Mouse (Mus musculus) MEL (cell line): ENCODE results near the gene Trnt1. TPM values are rescaled to one million over a fixed set of nuclear protein-coding genes. Genes with fewer than 3 reads are reported as not detected.

Source experiments
- DNase-seq: peaks from one replicate; pipeline ENCODE4 v3.0.0; 2011; ENCODE audit warnings: low read depth, low spot score
- H3K27ac ChIP-seq: 2 replicates; pipeline ENCODE4 v1.5.1; 2012; ENCODE audit warnings: low read depth, mild to moderate bottlenecking, control low read depth, low read length, moderate library complexity; ENCODE audit not compliant: control insufficient read depth
- H3K27me3 ChIP-seq, 2 experiments: fragments of 150-350 bp in 1 of 2; sonication (generic) in 1 of 2; 2 replicates each; pipeline ENCODE4 v1.6.1; 2012; ENCODE audit warnings: low read length in 2 of 2, mild to moderate bottlenecking in 2 of 2, improper control_type of control experiment in 1 of 2, moderate library complexity in 1 of 2; ENCODE audit not compliant: insufficient read depth in 2 of 2, control insufficient read depth in 1 of 2
- H3K36me3 ChIP-seq, 2 experiments: 2 replicates each; pipeline ENCODE4 v1.6.1; 2012 to 2014; ENCODE audit warnings: low read length in 2 of 2, improper control_type of control experiment in 1 of 2, inconsistent platforms in 1 of 2, mild to moderate bottlenecking in 1 of 2; ENCODE audit not compliant: insufficient read depth in 2 of 2, control insufficient read depth in 1 of 2
- H3K4me1 ChIP-seq, 2 experiments: fragments of 150-350 bp in 1 of 2; sonication (generic) in 1 of 2; 2 replicates each; pipeline ENCODE4 v1.6.1; 2012; ENCODE audit warnings: low read length in 2 of 2, improper control_type of control experiment in 1 of 2, mild to moderate bottlenecking in 1 of 2; ENCODE audit not compliant: insufficient read depth in 2 of 2, control insufficient read depth in 1 of 2
- H3K4me3 ChIP-seq, 2 experiments: fragments of 150-350 bp in 1 of 2; sonication (generic) in 1 of 2; 2 replicates each; pipeline ENCODE4 v1.5.1; 2012; ENCODE audit warnings: low read depth in 2 of 2, low read length in 2 of 2, mild to moderate bottlenecking in 2 of 2, moderate library complexity in 2 of 2, control low read depth in 1 of 2, improper control_type of control experiment in 1 of 2; ENCODE audit not compliant: control insufficient read depth in 1 of 2, insufficient read depth in 1 of 2
- H3K79me2 ChIP-seq: 2 replicates; pipeline ENCODE4 v1.6.1; 2012; ENCODE audit warnings: mild to moderate bottlenecking, low read length, moderate library complexity; ENCODE audit not compliant: control insufficient read depth, poor library complexity, insufficient read depth
- H3K9ac ChIP-seq: 2 replicates; pipeline ENCODE4 v1.6.1; 2012; ENCODE audit warnings: low read depth, mild to moderate bottlenecking, control low read depth, low read length, moderate library complexity; ENCODE audit not compliant: control insufficient read depth, poor library complexity, severe bottlenecking
- H3K9me3 ChIP-seq: fragments of 150-350 bp; sonication (generic); replicated peaks from 2 replicates; pipeline ENCODE4 v1.6.1; 2012; ENCODE audit warnings: mild to moderate bottlenecking, low read length, improper control_type of control experiment, moderate library complexity; ENCODE audit not compliant: insufficient read depth
- BHLHE40 ChIP-seq: IDR thresholded peaks from 2 replicates; pipeline ENCODE4 v1.6.1; 2012; ENCODE audit warnings: low read depth, mild to moderate bottlenecking, inconsistent platforms, low read length, improper control_type of control experiment, borderline replicate concordance
- CHD1 ChIP-seq: IDR thresholded peaks from 2 replicates; pipeline ENCODE4 v1.6.1; 2012; ENCODE audit warnings: low read depth, mild to moderate bottlenecking, inconsistent platforms, low read length, improper control_type of control experiment
- CTCF ChIP-seq, 3 experiments: IDR thresholded peaks in 2 of 3; conservative IDR thresholded peaks in 1 of 3; 2 replicates each; pipeline ENCODE4 v1.5.1; 2011 to 2012; ENCODE audit warnings: low read length in 3 of 3, low read depth in 2 of 3, mild to moderate bottlenecking in 2 of 3, improper control_type of control experiment in 1 of 3, inconsistent platforms in 1 of 3, mixed read lengths in 1 of 3, moderate library complexity in 1 of 3; ENCODE audit not compliant: control insufficient read depth in 1 of 3, insufficient read depth in 1 of 3, poor library complexity in 1 of 3, severe bottlenecking in 1 of 3
- ELF1 ChIP-seq: IDR thresholded peaks from 2 replicates; pipeline ENCODE4 v1.6.1; 2014; ENCODE audit warnings: low read depth, mild to moderate bottlenecking, inconsistent platforms, low read length, improper control_type of control experiment, moderate library complexity
- EP300 ChIP-seq, 2 experiments: IDR thresholded peaks; 2 replicates each; pipeline ENCODE4 v1.6.1; 2011; ENCODE audit warnings: improper control_type of control experiment in 2 of 2, low read length in 2 of 2, low read depth in 1 of 2, mild to moderate bottlenecking in 1 of 2
- GATA1 ChIP-seq: IDR thresholded peaks from 2 replicates; pipeline ENCODE4 v1.6.1; 2011; ENCODE audit warnings: low read depth, low read length, improper control_type of control experiment
- JUND ChIP-seq: IDR thresholded peaks from 2 replicates; pipeline ENCODE4 v1.6.1; 2011; ENCODE audit warnings: low read depth, mild to moderate bottlenecking, improper control_type of control experiment, low read length
- MAFK ChIP-seq: IDR thresholded peaks from 2 replicates; pipeline ENCODE4 v1.6.1; 2011; ENCODE audit warnings: low read depth, mild to moderate bottlenecking, low read length, improper control_type of control experiment, borderline replicate concordance
- MAZ ChIP-seq: IDR thresholded peaks from 2 replicates; pipeline ENCODE4 v1.6.1; 2012; ENCODE audit warnings: low read depth, mild to moderate bottlenecking, inconsistent platforms, low read length, improper control_type of control experiment
- MYC ChIP-seq: IDR thresholded peaks from 2 replicates; pipeline ENCODE4 v1.6.1; 2011; ENCODE audit warnings: low read depth, mild to moderate bottlenecking, low read length, improper control_type of control experiment, moderate library complexity
- RAD21 ChIP-seq: IDR thresholded peaks from 2 replicates; pipeline ENCODE4 v1.6.1; 2011; ENCODE audit warnings: mild to moderate bottlenecking, low read depth, low read length, improper control_type of control experiment
- RCOR1 ChIP-seq: IDR thresholded peaks from 2 replicates; pipeline ENCODE4 v1.6.1; 2012; ENCODE audit warnings: low read depth, mild to moderate bottlenecking, inconsistent platforms, low read length, improper control_type of control experiment
- SMC3 ChIP-seq: IDR thresholded peaks from 2 replicates; pipeline ENCODE4 v1.6.1; 2011; ENCODE audit warnings: low read depth, low read length, improper control_type of control experiment
- TAL1 ChIP-seq: IDR thresholded peaks from 2 replicates; pipeline ENCODE4 v1.6.1; 2012; ENCODE audit warnings: mild to moderate bottlenecking, inconsistent platforms, low read length, moderate library complexity, mixed read lengths
- ZC3H11A ChIP-seq: IDR thresholded peaks from 2 replicates; pipeline ENCODE4 v1.6.1; 2012; ENCODE audit warnings: low read depth, mild to moderate bottlenecking, inconsistent platforms, low read length, improper control_type of control experiment
- ZMIZ1 ChIP-seq: IDR thresholded peaks from 2 replicates; pipeline ENCODE4 v1.6.1; 2012; ENCODE audit warnings: low read depth, mild to moderate bottlenecking, inconsistent platforms, low read length, improper control_type of control experiment, moderate library complexity
- ZNF384 ChIP-seq: IDR thresholded peaks from 2 replicates; pipeline ENCODE4 v1.6.1; 2012; ENCODE audit warnings: low read depth, mild to moderate bottlenecking, inconsistent platforms, low read length, improper control_type of control experiment
- polyA plus RNA-seq, 2 experiments: library from polyadenylated mRNA; stranded (reverse) in 1 of 2; unstranded in 1 of 2; fragments of >175 nt in 1 of 2; fragments of >200 nt in 1 of 2; gene quantifications; 2 replicates each; pipeline versions ENCODE4 v1.2.1 to v1.2.4; 2012; ENCODE audit warnings: low replicate concordance in 2 of 2, low read depth in 1 of 2; ENCODE audit not compliant: insufficient read length in 2 of 2, insufficient read depth in 1 of 2, missing spikeins in 1 of 2
- total RNA-seq: library from RNA; depleted of rRNA; stranded (reverse); fragments of 300-350 nt; gene quantifications from 2 replicates; pipeline ENCODE4 v1.2.3, GENCODE M21; 2012

Trnt1 gene
- total and polyA plus RNA-seq, 3 experiments, result 63.9 to 131 (median 87.1) TPM

DNA sequence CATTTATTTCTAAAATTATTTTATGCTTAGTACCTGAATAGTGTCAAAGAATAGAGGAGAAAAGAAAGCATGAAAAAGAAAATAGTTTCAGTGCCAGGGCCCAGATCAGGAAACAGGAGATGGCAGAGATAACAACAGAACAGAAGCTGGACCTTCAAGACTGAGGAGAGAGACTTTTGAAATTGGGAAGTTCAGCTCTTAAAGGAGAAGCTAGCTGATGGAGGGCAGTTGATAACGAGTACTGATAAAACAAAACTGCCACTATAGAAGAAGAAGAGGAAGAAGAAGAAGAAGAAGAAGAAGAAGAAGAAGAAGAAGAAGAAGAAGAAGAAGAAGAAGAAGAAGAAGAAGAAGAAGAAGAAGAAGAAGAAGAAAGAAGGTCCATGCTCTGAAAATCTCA is 41.2 kb upstream of the Trnt1 start:
- Histone ChIP-seq H3K9ac (no peak overlapping the region), H3K36me3 (peaks cover 0 to 26% of the 10 kb centered on the region in 2 experiments; a peak in 2 of 4 replicates), H3K4me1 (peaks cover 4 to 20% of the 10 kb centered on the region in 2 experiments), H3K27me3 (peaks cover 2% of the 10 kb centered on the region in 2 experiments; a peak in 1 of 4 replicates), H3K9me3 (no peaks in the 10 kb centered on the region), H3K27ac (no peak overlapping the region), H3K79me2 (no peaks in the 10 kb centered on the region), H3K4me3 (no peak overlapping the region)
- peak; percentile 36 for DNase-seq
- TF ChIP-seq SMC3 (no peak), BHLHE40 (no peak), ZNF384 (no peak), TAL1 (no peak), GATA1 (peak; percentile 90), EP300 (IDR thresholded peaks at IDR 0.05; ENCODE audit: low read depth in 1 of 2, low read length in 2 of 2) (peak; percentile 67 to 68), RCOR1 (peak; percentile 34; the same call in 1 of the 2 replicates)

DNA sequence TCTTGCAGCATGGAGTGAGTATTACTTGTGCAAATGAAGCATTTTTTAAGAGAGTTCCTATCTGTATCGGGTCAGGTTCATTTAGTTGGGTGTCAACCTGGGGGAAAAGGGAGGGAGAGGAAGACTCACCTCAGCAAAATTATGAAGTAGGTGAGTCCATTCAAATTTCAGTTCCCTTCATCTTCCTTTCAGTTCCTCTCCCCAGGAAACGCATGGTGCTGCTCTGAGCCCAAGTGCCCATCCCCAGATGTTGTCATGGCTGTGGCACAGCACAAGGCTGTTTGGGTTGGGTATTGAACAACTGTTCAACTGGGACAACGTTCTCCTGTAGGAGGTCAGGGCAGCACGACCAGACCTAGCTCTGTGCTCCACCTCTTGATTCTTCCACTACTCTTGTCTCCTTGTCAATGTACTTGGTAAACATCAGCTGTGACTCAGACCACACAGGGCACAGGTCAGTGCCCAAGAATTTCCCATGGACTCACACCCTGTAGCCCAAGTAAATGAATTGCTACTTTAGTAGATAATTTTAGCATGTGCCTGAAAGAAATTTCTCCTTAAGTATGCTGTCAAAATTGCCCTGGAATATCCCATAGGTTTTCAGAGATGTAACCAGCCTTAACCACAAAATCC is 39.1 kb upstream of the Trnt1 start:
- H3K36me3 ChIP-seq, result peaks cover 0 to 26% of the 10 kb centered on the region in 2 experiments; a peak in 2 of 4 replicates
- H3K27ac ChIP-seq, result no peak overlapping the region
- H3K79me2 ChIP-seq, result no peaks in the 10 kb centered on the region
- peaks cover 4 to 20% of the 10 kb centered on the region in 2 experiments for H3K4me1 ChIP-seq
- H3K9me3 ChIP-seq, result no peaks in the 10 kb centered on the region
- no peak overlapping the region for H3K9ac ChIP-seq
- TF ChIP-seq RAD21, result no peak
- TF ChIP-seq CTCF (IDR thresholded peaks at IDR 0.05 in 2 of 3, conservative IDR thresholded peaks at IDR 0.05 in 1 of 3; ENCODE audit: control insufficient read depth in 1 of 3, insufficient read depth in 1 of 3, low read depth in 2 of 3, low read length in 3 of 3, poor library complexity in 1 of 3, severe bottlenecking in 1 of 3), result no peak
- TF ChIP-seq MAFK, result no peak
- TF ChIP-seq ZC3H11A, result no peak
- TF ChIP-seq ZNF384, result no peak
- TF ChIP-seq JUND, result no peak
- no peak for TF ChIP-seq MAZ
- TF ChIP-seq ZMIZ1, result no peak
- TF ChIP-seq ELF1, result no peak
- no peak for TF ChIP-seq TAL1
- TF ChIP-seq MYC, result no peak
- no peak for TF ChIP-seq CHD1
- DNase-seq, result no peak
- no peaks in the 10 kb centered on the region for H3K27me3 ChIP-seq
- no peak overlapping the region for H3K4me3 ChIP-seq
